Comparison of ENCODE assay signal across 19 mouse cellular contexts in the genomic region with DNA sequence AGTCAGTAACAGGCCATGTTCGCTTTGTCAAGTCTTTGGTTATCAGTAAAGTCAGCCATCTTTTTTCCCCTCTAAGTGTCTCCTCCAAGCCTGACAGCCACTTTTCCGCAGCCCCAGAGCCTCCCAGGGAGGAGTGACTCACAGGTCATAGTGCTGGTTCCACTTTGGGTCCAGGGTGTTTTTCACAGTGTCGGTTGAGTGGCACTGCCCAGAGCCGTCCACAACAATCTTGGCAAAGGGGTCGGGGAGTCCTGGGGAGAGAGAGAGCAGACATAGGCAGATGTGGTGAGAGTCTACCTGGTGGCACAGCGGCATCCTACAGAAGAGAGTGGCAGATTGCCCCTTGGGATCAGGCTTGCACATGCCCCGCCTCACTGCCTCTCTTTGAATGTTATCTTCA.
DNase-seq lines count a peak whose midpoint lies in the region; ATAC-seq lines count a peak whose summit lies in the region.
"Had no signal": no experiment of that assay in that cellular context is flagged by ENCODE, and none has a peak within 500 bp of the region (broad histone marks: within the 10 kb centered on the region; RNA-seq: fewer than 3 reads in every experiment).

No protein-coding gene starts in this region.

- H3K36me3 ChIP-seq in kidney, embryonic 14.5 days (ENCODE audit: control insufficient read depth, insufficient read depth, low read length) = peaks cover 19% of the 10 kb centered on the region; the same call in 1 of the 2 replicates
- H3K36me3 ChIP-seq in neural tube, embryonic 15.5 days = peaks cover 29% of the 10 kb centered on the region

- no peak overlapping the region for H3K27ac ChIP-seq in kidney, embryonic 14.5 days (ENCODE audit: low read depth, low read length)
- H3K27ac ChIP-seq in neural tube, embryonic 15.5 days (replicated peaks) = no peak overlapping the region
- H3K27ac ChIP-seq: embryonic facial prominence, embryonic 15.5 days; heart, adult 2 months; hindbrain, embryonic 15.5 days had no signal

- H3K4me1 ChIP-seq in kidney, embryonic 14.5 days (ENCODE audit: control insufficient read depth, insufficient read depth, low read length) = peaks cover 31% of the 10 kb centered on the region
- H3K4me1 ChIP-seq in neural tube, embryonic 15.5 days = no peaks in the 10 kb centered on the region
- H3K4me1 ChIP-seq: hindbrain, embryonic 15.5 days had no signal

- H3K4me3 ChIP-seq in kidney, embryonic 14.5 days (ENCODE audit: low read length) = no peak overlapping the region
- no peak overlapping the region for H3K4me3 ChIP-seq in neural tube, embryonic 15.5 days (replicated peaks)
- H3K4me3 ChIP-seq: embryonic facial prominence, embryonic 15.5 days; erythroblast, embryonic 14.5 days; forebrain, embryonic 10.5 days; heart, adult 2 months; heart, embryonic 12.5 days; hindbrain, embryonic 15.5 days had no signal

- no peak overlapping the region for H3K9ac ChIP-seq in kidney, embryonic 14.5 days (ENCODE audit: low read depth, low read length)
- H3K9ac ChIP-seq in neural tube, embryonic 15.5 days (replicated peaks) = 0 out of 2 replicates have a peak overlapping the region, but pooled peaks have one; percentile 3
- H3K9ac ChIP-seq: embryonic facial prominence, embryonic 15.5 days; heart, embryonic 12.5 days; hindbrain, embryonic 15.5 days had no signal

- DNase-seq in adrenal gland, postnatal 14 days = peak; percentile 30
- DNase-seq in adrenal gland, postnatal 10 days = no peak
- no peak for DNase-seq in kidney, postnatal 4 days
- no peak for DNase-seq in neural tube, embryonic 10.5 days (ENCODE audit: extremely low spot score, low spot score)
- DNase-seq in ovary, postnatal 14 days (ENCODE audit: low spot score) = no peak
- DNase-seq: cerebellum, adult 11 months; cerebellum, adult 8-10 months; cerebellum, postnatal 14 days; embryo, embryonic 11 days; heart, adult 2 months had no signal

- 68% methylated on average over 7 of the region's 7 CpGs for WGBS in kidney, embryonic 14.5 days
- WGBS in neural tube, embryonic 15.5 days = 90% methylated on average over 7 of the region's 7 CpGs

- no peak overlapping the region for H3K4me2 ChIP-seq in kidney, embryonic 14.5 days (replicated peaks; ENCODE audit: low read depth, low read length)
- no peak overlapping the region for H3K4me2 ChIP-seq in neural tube, embryonic 15.5 days
- H3K4me2 ChIP-seq: embryonic facial prominence, embryonic 15.5 days; heart, embryonic 12.5 days; hindbrain, embryonic 15.5 days had no signal

- H3K27me3 ChIP-seq in kidney, embryonic 14.5 days (ENCODE audit: control insufficient read depth, insufficient read depth, low read length) = no peaks in the 10 kb centered on the region
- H3K27me3 ChIP-seq in neural tube, embryonic 15.5 days (replicated peaks) = no peaks in the 10 kb centered on the region
- H3K27me3 ChIP-seq: embryonic facial prominence, embryonic 15.5 days; heart, embryonic 12.5 days; hindbrain, embryonic 15.5 days had no signal

- ATAC-seq in kidney, embryonic 14.5 days (ENCODE audit: low FRiP score, low TSS enrichment) = peak; percentile 41
- ATAC-seq in neural tube, embryonic 15.5 days (ENCODE audit: low FRiP score) = no peak
- ATAC-seq: forebrain, embryonic 14.5 days; intestine, embryonic 16.5 days had no signal

- H3K9me3 ChIP-seq in kidney, embryonic 14.5 days (ENCODE audit: control insufficient read depth, low read length) = no peaks in the 10 kb centered on the region; the same call in 1 of the 2 replicates
- no peaks in the 10 kb centered on the region for H3K9me3 ChIP-seq in neural tube, embryonic 15.5 days (replicated peaks)
- H3K9me3 ChIP-seq: embryonic facial prominence, embryonic 15.5 days; forebrain, embryonic 10.5 days; heart, embryonic 12.5 days; hindbrain, embryonic 15.5 days had no signal
